Mouse (Mus musculus) CD8-positive naive resting alpha-beta T cell, adult 2 months (primary cell): ENCODE data around the gene Zfp975.
A peak's percentile ranks its signal among the peaks of the same experiment; 100 is the strongest.
"Not testable (repeated sequence)": the region's sequence is repeated elsewhere in the genome, so short reads cannot be mapped to it uniquely, and the experiment has no call there.

Experiments used
- DNase-seq, 2 experiments: peaks; one replicate each; pipeline ENCODE4 v3.0.0; 2022; ENCODE audit warnings: low read depth in 2 of 2, low spot score in 2 of 2

The Zfp975 gene

GRCm38 (mm10) chr7:42692362-42693158, at the start of gene Zfp975:
TSS of gene Zfp975 (minus strand) at chr7:42692742.
- peak; percentile 12 to 13 for DNase-seq

GRCm38 (mm10) chr7:42738536-42739210, 46.1 kb upstream of the Zfp975 start:
- DNase-seq, result no peak

- DNase-seq, result not testable (repeated sequence)
Measured at GRCm38 (mm10) chr7:42726917-42727316, 34.4 kb upstream of the Zfp975 start, which contains the start of gene Gm17067. TSS of gene Gm17067 (minus strand) at chr7:42727017.

DNA sequence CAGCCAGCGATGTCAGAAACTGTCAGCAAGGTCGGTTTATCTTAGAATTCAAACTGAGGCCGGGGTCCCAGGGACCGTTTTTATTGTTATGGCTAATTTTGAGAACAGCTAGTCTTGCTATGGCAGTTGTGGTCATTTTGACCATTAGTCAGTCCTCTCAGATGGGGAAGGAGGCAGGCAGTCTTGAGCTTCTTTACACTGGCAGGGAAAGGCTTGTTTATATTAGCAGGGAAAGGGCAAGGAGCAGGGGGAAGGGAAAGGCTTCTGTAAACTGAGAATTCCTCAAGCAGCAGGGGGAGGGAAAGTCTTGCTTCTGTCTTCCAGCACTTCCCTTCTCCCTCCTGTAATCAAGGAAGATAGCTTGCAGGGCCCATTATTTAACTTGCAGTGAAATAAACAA, 709 bp upstream of the Zfp975 start:
- DNase-seq, result not testable (repeated sequence)

- not testable (repeated sequence) for DNase-seq
Measured at GRCm38 (mm10) chr7:42680081-42680480, 12.5 kb downstream of the Zfp975 start.

DNA sequence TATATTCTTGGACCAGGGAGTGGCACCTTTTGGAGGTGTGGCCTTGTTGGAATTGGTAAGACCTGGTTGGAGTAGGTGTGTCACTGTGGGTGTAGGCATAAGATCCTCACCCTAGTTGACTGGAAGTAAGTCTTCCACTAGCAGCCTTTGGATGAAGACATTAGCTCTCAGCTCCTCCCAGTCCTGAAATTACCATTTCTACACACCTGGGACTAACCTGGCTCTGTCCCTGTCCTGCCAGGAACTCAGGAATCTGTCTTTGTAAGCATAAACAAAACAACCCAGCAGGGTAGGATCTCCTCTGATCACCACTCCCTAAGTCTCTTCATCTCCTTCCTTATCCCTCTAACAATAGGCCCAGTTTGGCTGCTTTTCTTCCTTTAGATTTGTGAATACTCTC, 12.9 kb downstream of the Zfp975 start:
- not testable (repeated sequence) for DNase-seq

GRCm38 (mm10) chr7:42660140-42660539, 32.4 kb downstream of the Zfp975 start:
- not testable (repeated sequence) for DNase-seq

DNA sequence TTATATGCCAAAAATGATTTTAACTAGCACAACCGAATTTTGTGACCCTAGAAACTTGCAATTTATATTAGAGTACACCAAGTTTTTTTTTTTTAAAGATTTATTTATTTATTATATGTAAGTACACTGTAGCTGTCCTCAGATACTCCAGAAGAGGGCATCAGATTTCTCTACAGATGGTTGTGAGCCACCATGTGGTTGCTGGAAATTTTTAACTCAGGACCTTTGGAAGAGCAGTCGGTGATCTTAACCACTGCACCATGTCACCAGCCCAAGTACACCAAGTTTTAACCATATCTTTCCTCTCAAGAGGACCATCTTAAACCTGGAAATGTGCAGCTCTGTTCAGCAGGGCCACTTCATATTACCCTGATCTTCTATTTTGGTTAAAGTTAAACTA, 37.3 kb downstream of the Zfp975 start:
- not testable (repeated sequence) for DNase-seq

- not testable (repeated sequence) for DNase-seq
Measured at GRCm38 (mm10) chr7:42643120-42643620, 49.4 kb downstream of the Zfp975 start.

- DNase-seq, result not testable (repeated sequence)
Measured at GRCm38 (mm10) chr7:42642152-42643115, 50.1 kb downstream of the Zfp975 start, which contains the start of gene Zfp976. TSS of gene Zfp976 (minus strand) at chr7:42642588.

GRCm38 (mm10) chr7:42631031-42631430, 61.5 kb downstream of the Zfp975 start:
- not testable (repeated sequence) for DNase-seq
